Mouse (Mus musculus): Measurements from ENCODE around the gene 1700025B11Rik. TPM values are rescaled to one million over a fixed set of nuclear protein-coding genes. Genes with fewer than 3 reads are reported as not detected.
"Not testable (repeated sequence)": the region's sequence is repeated elsewhere in the genome, so short reads cannot be mapped to it uniquely, and the experiment has no call there.

Gene 1700025B11Rik
- total and polyA plus RNA-seq, 2 experiments from 2014 or later = not detected

- H3K4me2 ChIP-seq (ENCODE audit: low read depth); H3K27me3 ChIP-seq (ENCODE audit: insufficient read depth, low read length); H3K4me3 ChIP-seq (ENCODE audit: low read depth, low read length); H3K36me3 ChIP-seq (ENCODE audit: insufficient read depth); H3K27ac ChIP-seq (ENCODE audit: low read depth, low read length); H3K9ac ChIP-seq; H3K9me3 ChIP-seq (ENCODE audit: low read length); H3K4me1 ChIP-seq (ENCODE audit: insufficient read depth): not testable (repeated sequence)
- peak; percentile 34; the same call in 1 of the 2 replicates for ATAC-seq
- TF ChIP-seq CTCF (IDR thresholded peaks at IDR 0.05; ENCODE audit: low read depth) = peak; percentile 62
- DNase-seq = peak; percentile 48
- 28% methylated on average over 6 of the region's 6 CpGs for WGBS
These were observed 38.4 kb downstream of the 1700025B11Rik start for GRCm38 (mm10) chr15:77523186-77523843.

GRCm38 (mm10) chr15:77520596-77520995 is 41.1 kb downstream of the 1700025B11Rik start:
- not testable (repeated sequence) for H3K4me1 ChIP-seq (ENCODE audit: insufficient read depth); H3K36me3 ChIP-seq (ENCODE audit: insufficient read depth); H3K9me3 ChIP-seq (ENCODE audit: low read length); H3K27me3 ChIP-seq (ENCODE audit: insufficient read depth, low read length); DNase-seq; H3K4me2 ChIP-seq (ENCODE audit: low read depth); H3K4me3 ChIP-seq (ENCODE audit: low read depth, low read length); H3K9ac ChIP-seq; H3K27ac ChIP-seq (ENCODE audit: low read depth, low read length); ATAC-seq
- WGBS = 64% methylated on average over 4 of the region's 4 CpGs

Other genes starting within 250 kb of the 1700025B11Rik start
- not detected in 2 replicates for gene Apol7a, start 162.8 kb downstream of the 1700025B11Rik start, total RNA-seq (2014; rRNA removed)
- not detected in 2 replicates for gene Apol7a, start 162.8 kb downstream of the 1700025B11Rik start, polyA plus RNA-seq (2015; fragmentation: Nextera tagmentation; extraction: Ambion mirVana)
- 6.6 TPM in 1 of 2 replicates, not detected in the other for gene Apol9a, start 150.8 kb downstream of the 1700025B11Rik start, total RNA-seq (2014; rRNA removed)
- 0.55 and 0.99 TPM in 2 replicates for gene Apol9a, start 150.8 kb downstream of the 1700025B11Rik start, polyA plus RNA-seq (2015; fragmentation: Nextera tagmentation; extraction: Ambion mirVana)
- not detected in 2 replicates for gene Apol7b, start 114.4 kb downstream of the 1700025B11Rik start, total RNA-seq (2014; rRNA removed)
- gene Apol7b, start 114.4 kb downstream of the 1700025B11Rik start, polyA plus RNA-seq (2015; fragmentation: Nextera tagmentation; extraction: Ambion mirVana) = 0.13 TPM in 1 of 2 replicates, not detected in the other
- not detected in 2 replicates for gene Apol10a, start 84.8 kb downstream of the 1700025B11Rik start, total RNA-seq (2014; rRNA removed)
- gene Apol10a, start 84.8 kb downstream of the 1700025B11Rik start, polyA plus RNA-seq (2015; fragmentation: Nextera tagmentation; extraction: Ambion mirVana) = not detected in 2 replicates
- not detected in 2 replicates for gene Apol11a, start 53.6 kb downstream of the 1700025B11Rik start, total RNA-seq (2014; rRNA removed)
- not detected in 2 replicates for gene Apol11a, start 53.6 kb downstream of the 1700025B11Rik start, polyA plus RNA-seq (2015; fragmentation: Nextera tagmentation; extraction: Ambion mirVana)
- gene Apol7c, start 28.6 kb downstream of the 1700025B11Rik start, total RNA-seq (2014; rRNA removed) = not detected in 2 replicates
- gene Apol7c, start 28.6 kb downstream of the 1700025B11Rik start, polyA plus RNA-seq (2015; fragmentation: Nextera tagmentation; extraction: Ambion mirVana) = not detected in 2 replicates
- gene Apol10b, start 34.2 kb upstream of the 1700025B11Rik start, total RNA-seq (2014; rRNA removed) = 0.05 TPM in 1 of 2 replicates, not detected in the other
- gene Apol10b, start 34.2 kb upstream of the 1700025B11Rik start, polyA plus RNA-seq (2015; fragmentation: Nextera tagmentation; extraction: Ambion mirVana) = not detected in 2 replicates
- gene Gm36245, start 37.4 kb upstream of the 1700025B11Rik start, total RNA-seq (2014; rRNA removed) = not detected in 2 replicates
- gene Gm36245, start 37.4 kb upstream of the 1700025B11Rik start, polyA plus RNA-seq (2015; fragmentation: Nextera tagmentation; extraction: Ambion mirVana) = not detected in 2 replicates
- gene Apol11b, start 81.4 kb upstream of the 1700025B11Rik start, total RNA-seq (2014; rRNA removed) = not detected in 2 replicates
- gene Apol11b, start 81.4 kb upstream of the 1700025B11Rik start, polyA plus RNA-seq (2015; fragmentation: Nextera tagmentation; extraction: Ambion mirVana) = not detected in 2 replicates
- not detected in 2 replicates for gene Apol7e, start 137.0 kb upstream of the 1700025B11Rik start, total RNA-seq (2014; rRNA removed)
- 0.08 TPM in 1 of 2 replicates, not detected in the other for gene Apol7e, start 137.0 kb upstream of the 1700025B11Rik start, polyA plus RNA-seq (2015; fragmentation: Nextera tagmentation; extraction: Ambion mirVana)
- gene Apol9b, start 167.1 kb upstream of the 1700025B11Rik start, total RNA-seq (2014; rRNA removed) = not detected in 2 replicates
- gene Apol9b, start 167.1 kb upstream of the 1700025B11Rik start, polyA plus RNA-seq (2015; fragmentation: Nextera tagmentation; extraction: Ambion mirVana) = 0.16 TPM in 1 of 2 replicates, not detected in the other
- gene Apol8, start 195.1 kb upstream of the 1700025B11Rik start, total RNA-seq (2014; rRNA removed) = 0.08 and 2.0 TPM in 2 replicates
- gene Apol8, start 195.1 kb upstream of the 1700025B11Rik start, polyA plus RNA-seq (2015; fragmentation: Nextera tagmentation; extraction: Ambion mirVana) = 0.36 and 0.44 TPM in 2 replicates

Data from forebrain, postnatal 0 days (tissue).